Mouse (Mus musculus) gastrocnemius, postnatal 14 days (tissue): ENCODE data around the gene Smpd3. TPM values are rescaled to one million over a fixed set of nuclear protein-coding genes. Genes with fewer than 3 reads are reported as not detected.

Source experiments
- DNase-seq: peaks from one replicate; pipeline ENCODE4 v3.0.0; 2021; ENCODE audit warnings: mixed read lengths
- intact Hi-C: fragments of 180-260 bp; cut with DNase I; formaldehyde crosslinking; loops from one replicate; pipeline ENCODE4 v1.15.1; 2025; ENCODE audit warnings: low total_unique reads
- total RNA-seq, 2 experiments: library from RNA; stranded (reverse); gene quantifications; 2 replicates each; pipeline ENCODE4 v1.2.3; 2021

Gene Smpd3
- total RNA-seq, 2 experiments from 2014 or later = 1.4 TPM

DNA sequence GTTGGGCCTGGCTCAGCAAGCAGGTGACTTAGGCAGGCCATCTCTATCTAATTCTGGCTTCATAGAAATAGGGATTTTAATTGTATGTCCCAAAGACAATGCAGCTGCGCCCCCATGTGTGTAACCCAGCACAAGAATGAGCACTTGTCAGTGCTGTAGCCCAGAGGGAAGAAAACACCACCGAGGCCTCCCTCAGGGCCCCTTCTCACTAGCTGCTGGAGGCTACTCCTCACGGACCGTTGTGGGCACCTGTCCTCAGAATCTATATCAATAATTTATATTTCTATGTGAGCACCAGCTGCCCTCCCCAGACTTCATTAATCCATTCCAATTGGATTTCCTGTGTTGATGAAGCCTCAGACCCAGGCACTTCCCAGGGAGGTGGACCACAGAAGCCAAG is 76.9 kb downstream of the Smpd3 start:
- intact Hi-C loops = no loop called here
- no peak for DNase-seq

DNA sequence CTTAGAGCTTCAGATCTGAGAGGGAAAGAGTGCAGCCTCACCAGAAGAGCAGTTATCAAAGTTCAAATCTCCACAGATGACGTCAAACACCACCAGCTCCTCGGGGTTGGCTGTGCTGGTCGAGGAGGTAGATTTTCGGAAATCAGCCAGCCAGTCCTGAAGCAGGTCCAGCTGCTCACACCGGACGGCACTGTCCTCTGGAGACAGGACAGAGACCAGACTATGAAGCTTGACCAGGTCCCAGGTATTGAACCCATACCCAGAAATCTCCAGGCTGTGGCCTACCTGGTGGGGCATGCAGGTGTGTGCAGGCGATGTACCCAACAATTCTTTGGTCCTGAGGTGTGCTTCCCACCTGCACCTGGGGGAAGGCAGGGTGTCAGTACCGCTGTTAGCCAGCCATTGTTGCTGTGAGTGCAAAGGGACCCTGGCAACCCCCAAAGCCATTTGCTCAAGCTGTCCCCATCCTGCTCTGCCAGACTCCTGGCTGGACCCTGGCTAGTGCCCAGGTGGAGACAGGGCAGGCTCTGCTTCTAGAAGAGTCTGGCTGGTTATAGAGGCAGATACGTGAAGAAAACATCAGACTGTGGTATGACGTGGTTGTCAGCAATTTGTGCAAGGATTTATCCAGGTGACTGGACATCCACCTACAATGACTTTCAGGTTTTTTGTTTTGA is 78.1 kb downstream of the Smpd3 start:
- no peak for DNase-seq
- intact Hi-C loops = loop anchor here (10.0 kb wide), 1 partner anchor 145 kb away; no protein-coding TSS in a partner anchor

DNA sequence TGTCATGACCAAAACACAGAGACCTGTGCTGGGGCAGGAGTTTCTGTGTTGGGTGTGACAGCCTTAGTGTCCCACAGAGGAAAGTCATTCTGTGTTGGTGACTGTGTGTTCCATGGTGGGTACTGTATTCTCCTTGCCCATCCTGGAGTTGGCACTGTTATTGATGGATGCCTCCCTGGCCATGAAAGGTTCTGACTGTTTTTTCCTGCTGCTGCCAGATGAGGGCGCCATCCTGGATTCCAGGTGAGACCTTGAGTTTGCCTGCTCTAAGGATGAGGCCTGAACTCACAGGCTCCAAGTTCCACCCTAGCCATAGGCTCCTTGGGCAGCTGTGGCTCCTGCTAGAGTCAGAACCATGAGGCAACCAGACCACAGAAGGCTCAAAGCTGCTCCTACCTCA is 79.6 kb downstream of the Smpd3 start:
- DNase-seq = no peak
- intact Hi-C loops = loop anchor here (10.0 kb wide), 1 partner anchor 147 kb away; no protein-coding TSS in a partner anchor

DNA sequence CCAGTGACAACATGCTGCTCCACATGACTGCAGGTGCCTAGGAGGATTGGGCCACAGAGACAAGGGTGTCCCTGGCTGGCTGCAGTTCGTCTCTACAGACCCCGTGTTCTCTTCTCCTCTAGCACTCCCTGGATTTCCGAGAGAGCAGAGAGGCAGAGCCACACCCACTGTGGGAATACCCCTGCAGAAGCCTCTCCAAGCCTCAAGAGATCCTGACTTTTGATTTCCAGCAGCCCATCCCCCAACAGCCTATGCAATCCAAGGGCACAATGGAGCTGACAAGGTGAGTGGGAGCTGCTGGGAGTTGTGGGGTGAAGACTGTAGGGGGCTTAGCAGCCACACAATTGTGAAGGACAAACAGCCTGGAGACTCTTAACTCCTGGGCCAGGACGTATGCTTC is 87.6 kb downstream of the Smpd3 start:
- DNase-seq = no peak
- intact Hi-C loops = loop anchor here (10.0 kb wide), 1 partner anchor 155 kb away; no protein-coding TSS in a partner anchor

DNA sequence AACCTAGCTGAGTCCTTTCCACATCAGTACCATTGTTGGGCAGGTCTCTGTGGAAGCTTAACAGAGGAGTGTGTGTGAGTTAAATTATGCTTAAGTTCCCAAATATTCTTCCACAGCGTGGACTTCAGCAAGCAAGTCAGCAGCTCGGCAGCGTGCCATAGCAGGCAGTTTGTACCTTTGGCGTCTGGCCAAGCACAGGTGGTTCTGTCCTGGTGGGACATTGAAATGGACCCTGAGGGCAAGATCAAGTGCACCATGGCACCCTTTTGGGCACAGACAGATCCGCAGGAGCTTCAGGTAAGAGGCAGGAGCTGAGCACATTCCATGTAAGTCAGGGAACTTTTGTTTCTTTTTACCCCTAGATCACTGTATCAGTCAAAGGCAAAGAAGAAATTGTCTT is 100.7 kb downstream of the Smpd3 start:
- DNase-seq = no peak
- intact Hi-C loops = no loop called here

DNA sequence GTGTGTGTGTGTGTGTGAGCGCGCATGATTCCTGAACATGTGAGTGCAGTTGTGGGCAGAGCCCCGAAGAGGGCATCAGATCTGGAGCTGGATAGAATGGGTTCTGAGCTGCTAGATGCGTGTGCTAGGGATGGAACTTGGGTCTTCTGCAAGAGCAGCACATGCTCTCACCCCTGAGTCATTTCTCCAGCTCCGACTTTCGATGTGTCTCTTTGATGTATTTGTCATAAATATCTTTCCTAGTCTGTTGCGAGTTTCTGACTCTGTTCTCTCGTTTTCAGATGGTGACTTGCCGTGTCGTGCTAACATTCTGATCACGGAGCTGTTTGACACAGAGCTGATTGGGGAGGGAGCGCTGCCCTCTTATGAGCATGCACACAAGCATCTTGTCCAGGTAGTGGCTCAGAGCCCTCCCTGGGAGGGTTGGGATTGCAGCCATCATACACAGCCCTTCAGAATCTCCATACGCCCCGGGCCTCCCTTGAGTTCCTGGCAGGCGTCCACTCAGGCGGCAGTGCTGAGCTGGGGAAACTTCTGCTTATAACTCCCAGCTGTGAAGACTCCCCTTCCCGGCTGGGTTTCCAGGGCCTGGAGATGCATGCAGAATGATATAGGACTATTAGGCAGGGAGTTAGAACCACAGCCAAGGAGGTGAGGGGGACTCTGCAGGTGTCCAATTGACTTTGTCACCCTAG is 103.1 kb downstream of the Smpd3 start:
- DNase-seq = no peak

DNA sequence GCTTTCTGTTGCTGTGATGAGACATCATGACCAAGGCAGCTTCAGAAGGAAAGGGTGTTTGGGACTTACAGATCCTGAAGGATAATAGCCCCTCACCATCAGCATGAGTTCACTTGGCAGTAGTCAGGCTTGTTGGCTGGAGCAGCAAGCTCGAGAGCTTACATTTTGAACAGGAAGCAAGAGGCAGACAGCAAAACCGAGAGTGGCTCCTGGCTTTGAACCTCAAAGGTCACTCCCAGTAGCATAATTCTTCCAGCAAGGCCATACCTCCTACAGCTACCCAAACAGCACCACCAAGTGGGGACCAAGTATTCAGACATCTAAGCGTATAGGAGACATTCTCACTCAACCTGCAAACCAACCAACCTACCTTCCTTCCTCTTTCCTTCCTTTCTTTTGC is 105.0 kb downstream of the Smpd3 start:
- intact Hi-C loops = no loop called here
- DNase-seq = no peak

More for the DNA sequence above, 103.1 kb downstream of the Smpd3 start:
- intact Hi-C loops = no loop called here

DNA sequence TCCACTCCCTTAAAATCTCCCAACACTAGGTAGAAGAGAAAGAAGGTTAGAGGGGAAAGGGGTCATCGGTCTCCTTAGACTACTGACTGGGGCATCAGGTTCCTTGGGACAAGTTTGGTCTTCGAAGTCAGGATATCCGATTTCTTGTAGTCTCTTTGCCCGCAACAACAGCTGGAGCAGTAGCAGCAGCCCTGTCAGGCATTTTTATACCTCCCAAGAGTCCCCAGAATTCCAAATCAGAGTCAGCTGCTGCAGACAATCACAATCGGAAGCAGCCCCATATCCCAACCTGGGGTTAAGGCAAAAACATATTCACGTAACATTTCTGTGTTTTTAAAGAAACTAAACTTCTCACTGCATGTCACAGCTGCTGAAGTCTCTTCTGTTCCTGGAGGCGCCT is 106.3 kb downstream of the Smpd3 start:
- no peak for DNase-seq
- intact Hi-C loops = no loop called here

DNA sequence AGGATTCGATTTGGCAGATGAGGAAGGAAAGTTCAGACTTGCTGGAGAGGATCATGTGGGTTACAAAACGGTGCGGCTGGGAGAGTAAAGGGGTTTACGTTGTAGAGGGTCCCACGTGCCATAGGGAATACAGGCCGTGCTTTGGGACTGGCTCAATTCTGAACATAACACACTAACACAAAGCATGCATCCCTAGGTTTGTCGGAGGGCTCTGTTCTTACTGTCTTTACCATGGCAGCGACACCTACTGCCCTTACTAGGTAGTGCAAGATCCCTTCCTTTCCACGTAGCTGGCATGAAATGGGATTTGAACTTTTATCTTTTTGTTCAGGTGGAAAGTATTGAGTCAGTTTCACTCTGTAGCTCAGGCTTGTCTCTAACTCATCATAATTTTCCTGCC is 111.2 kb downstream of the Smpd3 start:
- peak; percentile 30 for DNase-seq
- intact Hi-C loops = loop anchor here (5.0 kb wide), 1 partner anchor 84 kb away; no protein-coding TSS in a partner anchor

DNA sequence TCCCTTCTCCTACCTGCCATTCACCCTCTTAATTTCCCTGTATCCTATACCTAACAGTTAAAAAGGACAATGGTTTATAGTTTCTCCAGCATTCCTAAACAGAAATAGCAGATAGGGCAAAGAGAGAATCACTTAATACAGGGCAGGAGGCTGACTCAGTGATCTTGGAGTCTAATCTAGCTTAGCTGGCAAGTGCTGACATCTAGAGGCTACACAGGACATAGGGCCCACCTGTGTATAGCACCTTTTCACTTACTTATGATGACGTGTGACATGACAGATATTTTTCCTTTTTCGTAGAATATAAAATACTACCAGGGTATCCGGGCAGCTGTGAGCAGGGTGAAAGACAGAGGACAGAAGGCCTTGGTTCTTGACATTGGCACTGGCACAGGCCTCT is 118.2 kb downstream of the Smpd3 start:
- intact Hi-C loops = no loop called here
- no peak for DNase-seq

DNA sequence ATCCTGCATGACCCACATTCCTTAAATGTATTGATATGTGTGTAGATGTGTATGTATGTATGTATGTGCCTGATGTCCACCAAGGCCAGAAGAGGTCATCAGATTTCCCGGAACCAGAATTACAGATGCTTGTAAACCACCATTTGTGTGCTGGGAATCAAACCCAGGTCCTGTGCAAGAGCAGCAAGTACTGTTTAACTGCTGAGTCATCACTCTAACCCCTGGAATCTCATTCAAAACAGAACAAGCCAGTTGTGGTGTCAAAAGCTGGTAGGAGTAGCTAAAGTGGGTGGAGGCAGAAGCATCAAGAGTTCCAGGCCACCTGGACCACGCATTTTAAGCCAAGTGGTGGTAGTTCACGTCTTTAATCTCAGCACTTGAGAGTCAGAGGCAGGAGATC is 123.8 kb downstream of the Smpd3 start:
- DNase-seq = no peak
- intact Hi-C loops = no loop called here

DNA sequence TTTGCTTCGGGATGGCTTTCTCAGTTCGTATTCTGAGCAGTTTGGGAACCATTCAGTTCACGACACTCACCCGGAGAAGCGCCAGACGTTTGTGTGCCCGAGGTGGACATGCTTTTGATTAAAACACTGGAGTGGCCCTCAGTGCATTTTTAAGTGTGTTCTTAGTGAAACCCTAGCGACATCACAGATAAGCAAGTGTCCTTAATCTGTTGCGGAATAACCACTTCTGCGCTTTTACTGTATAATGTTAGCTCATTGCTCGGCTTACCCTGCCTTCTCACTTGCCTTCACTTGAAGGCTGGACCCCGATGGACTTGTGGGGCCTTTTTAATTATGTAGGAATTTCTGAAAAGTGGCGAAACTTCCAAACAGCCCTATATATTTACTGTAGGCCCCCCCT is 126.4 kb downstream of the Smpd3 start:
- no peak for DNase-seq
- intact Hi-C loops = no loop called here

DNA sequence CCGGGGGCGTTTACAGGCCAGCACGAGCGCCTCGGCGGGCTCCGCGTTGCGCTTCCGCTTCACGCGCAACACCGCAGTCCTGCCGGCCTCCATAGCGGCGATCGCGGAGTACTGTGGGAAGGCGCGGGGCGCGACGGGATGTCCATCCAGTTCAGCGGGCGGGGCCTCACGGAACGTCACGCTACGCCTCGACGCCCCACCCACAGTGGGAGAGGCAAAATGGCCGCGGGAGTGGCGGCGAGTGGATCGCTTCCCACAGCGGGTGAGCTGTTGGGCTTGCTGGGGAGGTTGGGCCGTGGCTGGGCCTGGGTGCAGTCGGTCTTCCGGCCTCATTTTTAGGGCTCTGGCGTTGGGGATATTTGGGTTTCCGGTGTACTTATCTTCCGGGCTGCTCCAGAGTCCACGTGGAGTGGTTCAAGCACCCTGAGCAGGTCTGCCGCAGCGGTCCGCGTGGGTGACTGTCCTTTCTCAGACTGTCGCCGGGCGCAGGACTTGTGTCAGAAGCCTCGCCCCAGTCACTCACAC is 126.9 kb downstream of the Smpd3 start, which contains the start of the genes Slc7a6os and Prmt7:
Gene Slc7a6os (minus strand): TSS at position 115 of the 525 bp plus-strand sequence.
Gene Prmt7 (plus strand): TSS at position 116 of the 525 bp plus-strand sequence.
- DNase-seq = peak; percentile 97
- intact Hi-C loops = no loop called here

DNA sequence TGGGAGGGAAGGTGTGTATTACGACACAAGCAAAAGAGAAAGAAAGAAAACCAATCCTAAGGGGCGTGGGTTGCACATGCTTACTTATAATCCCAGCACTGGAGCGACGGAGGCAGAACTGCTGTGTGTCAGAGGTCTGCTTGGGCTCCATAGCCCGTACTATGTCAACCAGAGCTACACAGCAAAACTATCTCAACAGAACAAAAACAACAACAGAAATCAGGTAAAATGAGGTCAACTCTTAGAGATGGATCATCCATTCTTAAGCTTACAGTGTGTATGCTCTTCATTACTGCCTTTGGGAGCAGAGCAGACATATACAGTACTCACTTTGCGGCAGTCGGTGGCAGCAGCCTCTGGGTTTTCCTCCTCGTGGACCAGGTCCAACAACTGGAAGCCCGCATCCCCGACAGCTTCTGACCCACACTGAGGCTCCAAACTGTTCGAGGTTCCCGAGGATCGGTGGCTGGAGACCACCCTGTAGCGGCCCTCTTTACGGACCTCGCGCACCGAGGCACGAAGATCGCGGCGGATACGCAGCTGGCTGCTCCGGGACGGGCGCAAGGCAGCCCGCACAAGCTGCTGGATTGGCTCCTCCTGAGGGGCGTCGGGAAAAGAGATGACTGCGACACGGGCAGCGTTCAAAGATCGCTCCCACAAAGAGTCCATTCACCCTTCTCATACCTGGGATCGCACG is 127.6 kb downstream of the Smpd3 start:
- intact Hi-C loops = no loop called here
- peak; percentile 35 for DNase-seq

Other genes with a start within 250 kb of the Smpd3 start
- gene Esrp2, start 201.0 kb downstream of the Smpd3 start, total RNA-seq = not detected
- 1 to 10 TPM; 4.5 to 5.0 TPM for gene Pla2g15, start 187.6 kb downstream of the Smpd3 start, total RNA-seq
- 1 to 10 TPM; 6.1 to 7.0 TPM for gene Slc7a6, start 169.1 kb downstream of the Smpd3 start, total RNA-seq
- 10 to 100 TPM in 1 of 2 experiments, 1 to 10 TPM in 1; 8.5 to 10.6 TPM for gene Slc7a6os, start 127.1 kb downstream of the Smpd3 start, total RNA-seq
- gene Prmt7, start 127.1 kb downstream of the Smpd3 start, total RNA-seq = 10 to 100 TPM; 21.5 to 23.9 TPM
- gene Zfp90, start 77.3 kb upstream of the Smpd3 start, total RNA-seq = 1 to 10 TPM; 2.4 to 2.9 TPM
- gene 6030452D12Rik, start 162.5 kb upstream of the Smpd3 start, total RNA-seq = not detected
- gene Cdh3, start 172.9 kb upstream of the Smpd3 start, total RNA-seq = under 1 TPM; 0.16 to 0.29 TPM
- gene Gm10073, start 235.5 kb upstream of the Smpd3 start, total RNA-seq = 100 to 1,000 TPM; 107 to 123 TPM